Mouse (Mus musculus) limb, embryonic 11.5 days (tissue): Measurements from ENCODE around the gene Ttbk2. TPM values are rescaled to one million over a fixed set of nuclear protein-coding genes. Genes with fewer than 3 reads are reported as not detected.

Source experiments
- ATAC-seq: fragments of 200-750 bp; cut with Nextera tagmentation; 2 replicates; pipeline ENCODE4 v1.8.0; 2017; ENCODE audit warnings: low read depth; ENCODE audit not compliant: insufficient number of reproducible peaks, low FRiP score, low TSS enrichment
- DNase-seq: peaks from one replicate; pipeline ENCODE4 v3.0.0-alpha.2; 2015; ENCODE audit warnings: low spot score
- H3K27ac ChIP-seq: fragments of 300-500 bp; sonication (generic); replicated peaks from 2 replicates; pipeline ENCODE4 v1.5.1; 2014; ENCODE audit warnings: low read depth, mild to moderate bottlenecking, low read length
- H3K27me3 ChIP-seq: fragments of 300-500 bp; sonication (generic); 2 replicates; pipeline ENCODE4 v1.6.1; 2014; ENCODE audit warnings: mild to moderate bottlenecking, low read length, mixed read lengths; ENCODE audit not compliant: control insufficient read depth, insufficient read depth
- H3K36me3 ChIP-seq: fragments of 300-500 bp; sonication (generic); 2 replicates; pipeline ENCODE4 v1.6.1; 2014; ENCODE audit warnings: mild to moderate bottlenecking, low read length, moderate library complexity, mixed read lengths; ENCODE audit not compliant: control insufficient read depth, insufficient read depth
- H3K4me1 ChIP-seq: fragments of 300-500 bp; sonication (generic); 2 replicates; pipeline ENCODE4 v1.6.1; 2014; ENCODE audit warnings: low read length, mixed read lengths; ENCODE audit not compliant: control insufficient read depth, insufficient read depth
- H3K4me2 ChIP-seq: fragments of 300-500 bp; sonication (generic); 2 replicates; pipeline ENCODE4 v1.6.1; 2014; ENCODE audit warnings: low read depth, mild to moderate bottlenecking, moderate library complexity; ENCODE audit not compliant: severe bottlenecking
- H3K4me3 ChIP-seq: fragments of 300-500 bp; sonication (generic); 2 replicates; pipeline ENCODE4 v1.5.1; 2014; ENCODE audit warnings: low read depth, low read length
- H3K9ac ChIP-seq: fragments of 300-500 bp; sonication (generic); 2 replicates; pipeline ENCODE4 v1.6.1; 2014; ENCODE audit warnings: mild to moderate bottlenecking, low read length
- H3K9me3 ChIP-seq: fragments of 300-500 bp; sonication (generic); 2 replicates; pipeline ENCODE4 v1.6.1; 2016; ENCODE audit warnings: low read length; ENCODE audit not compliant: control insufficient read depth
- WGBS: fragments of 180-500 bp; shearing (Covaris S2); extraction: QIAGEN DNeasy Blood & Tissue Kit; methylation state at CpG from one replicate; pipeline ENCODE4 v1.1.7; 2014; 5-methylcytosine and 5-hydroxymethylcytosine counted together
- polyA plus RNA-seq: library from polyadenylated mRNA; unstranded; fragments of >200 nt; fragmentation: Nextera tagmentation; extraction: Ambion mirVana; gene quantifications from 2 replicates; pipeline ENCODE4 v1.2.1, GENCODE M21; 2014

Ttbk2 gene
- polyA plus RNA-seq, 1 experiment from 2014 or later, result 7.1 TPM

GRCm38 (mm10) chr2:120835167-120835566 lies 15.2 kb downstream of the Ttbk2 start:
- no peaks in the 10 kb centered on the region for H3K4me1 ChIP-seq
- 96% methylated on average over 4 of the region's 4 CpGs for WGBS
- DNase-seq, result no peak
- no peak overlapping the region for H3K9ac ChIP-seq
- H3K4me2 ChIP-seq, result no peak overlapping the region
- no peak overlapping the region for H3K4me3 ChIP-seq
- no peak for ATAC-seq
- H3K36me3 ChIP-seq, result no peaks in the 10 kb centered on the region
- no peaks in the 10 kb centered on the region for H3K9me3 ChIP-seq
- no peak overlapping the region for H3K27ac ChIP-seq
- no peaks in the 10 kb centered on the region for H3K27me3 ChIP-seq

DNA sequence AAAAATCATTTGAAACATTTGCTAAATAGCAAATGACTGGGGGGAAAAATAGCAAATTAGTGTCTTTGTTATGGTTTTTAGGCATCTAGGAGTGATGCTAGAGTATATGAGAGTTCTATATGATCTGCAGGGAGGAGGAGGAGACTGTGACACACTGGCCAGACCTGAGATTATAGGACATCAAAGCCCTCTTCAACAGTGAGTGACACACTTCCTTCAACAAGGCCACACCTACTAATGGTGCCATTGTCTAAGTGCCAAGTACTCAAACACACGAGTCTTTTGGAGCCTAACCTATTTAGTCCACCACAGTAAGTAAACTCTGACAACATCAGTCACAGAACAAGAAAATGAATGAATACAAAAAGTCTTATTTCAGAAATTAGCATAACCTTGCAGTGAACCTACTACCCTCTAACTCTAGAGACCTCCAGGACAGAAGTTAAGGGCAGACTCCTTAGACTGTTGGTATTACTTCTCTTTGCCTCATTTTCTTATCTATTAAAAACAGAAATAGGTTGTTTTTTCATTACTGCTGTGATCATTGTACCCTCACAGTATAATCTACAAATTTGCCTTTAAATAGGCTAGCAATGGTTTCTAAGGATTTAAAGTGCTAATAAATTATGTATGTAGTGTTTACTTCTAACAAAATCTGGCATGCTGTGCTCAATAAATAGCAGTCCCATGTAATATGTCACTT lies 23.3 kb downstream of the Ttbk2 start:
- H3K4me1 ChIP-seq, result no peaks in the 10 kb centered on the region
- no peaks in the 10 kb centered on the region for H3K36me3 ChIP-seq
- WGBS, result 64% methylated on average over 1 of the region's 1 CpGs
- no peak overlapping the region for H3K4me2 ChIP-seq
- no peak overlapping the region for H3K4me3 ChIP-seq
- no peak overlapping the region for H3K27ac ChIP-seq
- ATAC-seq (no peak), DNase-seq (no peak)
- H3K9ac ChIP-seq, result no peak overlapping the region
- H3K27me3 ChIP-seq, result no peaks in the 10 kb centered on the region
- H3K9me3 ChIP-seq, result no peaks in the 10 kb centered on the region

- no peaks in the 10 kb centered on the region for H3K4me1 ChIP-seq
- H3K27ac ChIP-seq, result no peak overlapping the region
- ATAC-seq, result no peak
- no peak overlapping the region for H3K4me3 ChIP-seq
- 0 out of 2 replicates have a peak, but pooled peaks cover 2% of the 10 kb centered on the region for H3K36me3 ChIP-seq
- no peak overlapping the region for H3K4me2 ChIP-seq
- H3K9me3 ChIP-seq, result no peaks in the 10 kb centered on the region
- no peak overlapping the region for H3K9ac ChIP-seq
- 89% methylated on average over 2 of the region's 2 CpGs for WGBS
- H3K27me3 ChIP-seq, result no peaks in the 10 kb centered on the region
- DNase-seq, result no peak
These were observed 80.0 kb downstream of the Ttbk2 start for GRCm38 (mm10) chr2:120770265-120770935.

DNA sequence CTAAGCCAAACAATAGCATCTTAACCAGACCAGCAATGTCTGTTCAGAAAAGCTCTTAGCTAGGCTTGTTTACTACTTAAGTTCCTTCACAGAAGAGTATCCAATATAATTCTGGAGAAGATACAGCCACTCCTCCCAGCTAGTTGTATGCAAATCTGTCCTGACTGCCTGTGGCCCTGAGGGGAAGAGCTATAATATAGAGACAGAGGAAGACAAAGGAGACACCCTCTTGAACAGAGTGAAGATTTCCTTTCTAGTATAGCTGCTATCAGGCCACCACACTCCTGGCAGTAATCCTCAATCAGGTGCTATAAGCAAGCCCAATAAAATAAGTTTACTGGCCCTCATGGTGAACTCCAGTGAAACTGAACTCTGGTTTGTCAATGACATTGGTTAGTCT lies 88.5 kb downstream of the Ttbk2 start:
- DNase-seq, result no peak
- no peak for ATAC-seq
- Histone ChIP-seq H3K27ac (no peak overlapping the region), H3K9ac (no peak overlapping the region), H3K4me3 (no peak overlapping the region), H3K4me2 (no peak overlapping the region), H3K4me1 (no peaks in the 10 kb centered on the region), H3K36me3 (peaks cover under 1% of the 10 kb centered on the region; the same call in 1 of the 2 replicates), H3K27me3 (no peaks in the 10 kb centered on the region), H3K9me3 (no peaks in the 10 kb centered on the region)

GRCm38 (mm10) chr2:120748041-120748440 lies 102.4 kb downstream of the Ttbk2 start:
- Histone ChIP-seq H3K36me3 (peaks cover 3% of the 10 kb centered on the region), H3K4me3 (no peak overlapping the region), H3K4me1 (no peaks in the 10 kb centered on the region), H3K27ac (no peak overlapping the region), H3K9me3 (no peaks in the 10 kb centered on the region), H3K9ac (no peak overlapping the region), H3K4me2 (no peak overlapping the region), H3K27me3 (no peaks in the 10 kb centered on the region)
- 84% methylated on average over 2 of the region's 2 CpGs for WGBS
- ATAC-seq, result no peak
- no peak for DNase-seq

DNA sequence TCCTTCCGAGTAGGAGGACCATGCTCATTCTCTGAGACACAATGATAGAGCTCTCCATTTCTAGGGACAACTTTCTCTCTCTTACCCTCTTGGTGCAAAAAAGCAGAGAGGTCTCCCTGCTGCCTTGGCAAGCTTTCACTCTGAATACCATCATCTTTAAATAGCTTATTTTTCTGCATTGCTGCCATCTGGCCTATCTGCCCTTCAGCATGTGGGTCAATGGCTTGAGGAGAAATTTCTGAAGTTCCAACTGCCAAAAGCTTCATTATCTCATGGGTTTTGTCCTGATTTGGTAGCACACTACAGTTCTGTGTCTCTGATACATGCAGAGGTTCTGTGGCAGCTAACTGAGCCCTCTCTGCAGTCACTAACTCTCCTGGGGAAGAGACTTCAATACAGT lies 104.9 kb downstream of the Ttbk2 start:
- WGBS, result 100% methylated on average over 1 of the region's 1 CpGs

DNA sequence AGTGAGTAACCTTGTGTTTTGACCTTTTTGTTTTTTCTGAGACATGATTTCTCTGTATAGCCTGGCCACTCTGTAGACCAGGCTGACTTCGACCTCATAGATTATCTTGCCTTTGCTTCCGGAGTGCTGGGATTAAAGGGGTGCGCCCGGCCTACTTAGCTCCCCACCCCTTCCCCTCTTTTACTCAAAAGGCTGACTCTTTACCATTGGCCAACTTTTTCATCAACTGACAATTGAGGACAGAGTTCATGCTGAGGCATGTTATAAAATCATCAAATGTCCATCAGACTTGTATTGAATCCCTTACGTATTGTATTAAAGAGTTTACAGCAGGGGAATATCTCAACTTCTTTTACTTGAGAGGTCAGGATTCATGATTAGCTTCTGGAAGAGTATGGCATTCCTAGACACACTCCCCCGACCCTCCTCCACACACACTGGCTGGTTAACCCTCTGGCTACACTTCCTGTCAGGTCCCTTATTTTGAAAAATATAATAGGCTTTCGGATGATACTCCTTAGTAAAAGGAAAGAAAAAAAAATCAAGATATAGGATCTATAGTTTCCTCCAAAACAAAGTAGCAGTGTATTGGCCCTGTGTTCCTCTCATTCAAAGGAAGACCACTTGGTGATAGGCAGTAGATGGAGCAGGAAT lies 118.4 kb downstream of the Ttbk2 start:
- Histone ChIP-seq H3K9me3 (no peaks in the 10 kb centered on the region), H3K27ac (peak overlapping the region; percentile 83; the same call in 1 of the 2 replicates), H3K27me3 (no peaks in the 10 kb centered on the region), H3K4me1 (peaks cover 10% of the 10 kb centered on the region; the same call in 1 of the 2 replicates), H3K4me3 (peak overlapping the region; percentile 95), H3K4me2 (peak overlapping the region; percentile 94), H3K9ac (peak overlapping the region; percentile 45; the same call in 1 of the 2 replicates), H3K36me3 (peaks cover 6% of the 10 kb centered on the region; the same call in 1 of the 2 replicates)
- DNase-seq (no peak), ATAC-seq (no peak; the same call in 1 of the 2 replicates)
- 51% methylated on average over 7 of the region's 7 CpGs for WGBS

More for the DNA sequence above, 104.9 kb downstream of the Ttbk2 start:
- DNase-seq (no peak), ATAC-seq (no peak)
- no peaks in the 10 kb centered on the region for H3K4me1 ChIP-seq
- H3K9ac ChIP-seq, result no peak overlapping the region
- no peak overlapping the region for H3K4me2 ChIP-seq
- no peaks in the 10 kb centered on the region for H3K27me3 ChIP-seq
- H3K27ac ChIP-seq, result no peak overlapping the region
- H3K9me3 ChIP-seq, result no peaks in the 10 kb centered on the region
- H3K36me3 ChIP-seq, result peaks cover 3% of the 10 kb centered on the region
- H3K4me3 ChIP-seq, result no peak overlapping the region

- peak; percentile 96 for ATAC-seq
- peak; percentile 94 for DNase-seq
- Histone ChIP-seq H3K4me1 (peaks cover 10% of the 10 kb centered on the region; the same call in 1 of the 2 replicates), H3K27ac (peak overlapping the region; percentile 83), H3K36me3 (peaks cover 10% of the 10 kb centered on the region; the same call in 1 of the 2 replicates), H3K27me3 (no peaks in the 10 kb centered on the region), H3K9ac (peak overlapping the region; percentile 89), H3K4me2 (peak overlapping the region; percentile 94), H3K9me3 (no peaks in the 10 kb centered on the region), H3K4me3 (peak overlapping the region; percentile 95)
- WGBS, result under 1% methylated on average over 45 of the region's 61 CpGs
These were observed 119.1 kb downstream of the Ttbk2 start for GRCm38 (mm10) chr2:120731167-120731862.
